Mouse (Mus musculus): Measurements from ENCODE around the gene 1110065P20Rik.

Gene 1110065P20Rik

GRCm38 (mm10) chr4:124850933-124851658, at the start of gene 1110065P20Rik:
TSS of gene 1110065P20Rik (minus strand) at chr4:124851196.
- peak; percentile 67 to 71 for DNase-seq (ENCODE audit: low spot score in 2 of 2)

GRCm38 (mm10) chr4:124899906-124900305, 48.9 kb upstream of the 1110065P20Rik start:
- DNase-seq (ENCODE audit: low spot score in 2 of 2): no peak

GRCm38 (mm10) chr4:124898428-124898827, 47.4 kb upstream of the 1110065P20Rik start:
- DNase-seq (ENCODE audit: low spot score in 2 of 2): no peak

GRCm38 (mm10) chr4:124894508-124895428, 43.8 kb upstream of the 1110065P20Rik start:
- DNase-seq (ENCODE audit: low spot score in 2 of 2): no peak

- no peak for DNase-seq (ENCODE audit: low spot score in 2 of 2)
Observed at GRCm38 (mm10) chr4:124893769-124894168, 42.8 kb upstream of the 1110065P20Rik start.

GRCm38 (mm10) chr4:124890831-124891230, 39.8 kb upstream of the 1110065P20Rik start:
- DNase-seq (ENCODE audit: low spot score in 2 of 2): no peak

GRCm38 (mm10) chr4:124889935-124890334, 38.9 kb upstream of the 1110065P20Rik start:
- no peak for DNase-seq (ENCODE audit: low spot score in 2 of 2)

- no peak for DNase-seq (ENCODE audit: low spot score in 2 of 2)
Observed at GRCm38 (mm10) chr4:124888702-124889101, 37.7 kb upstream of the 1110065P20Rik start.

- no peak for DNase-seq (ENCODE audit: low spot score in 2 of 2)
Observed at GRCm38 (mm10) chr4:124882151-124882729, 31.2 kb upstream of the 1110065P20Rik start.

GRCm38 (mm10) chr4:124881341-124881908, 30.4 kb upstream of the 1110065P20Rik start:
- DNase-seq (ENCODE audit: low spot score in 2 of 2): no peak

- no peak for DNase-seq (ENCODE audit: low spot score in 2 of 2)
Observed at GRCm38 (mm10) chr4:124880599-124880998, 29.6 kb upstream of the 1110065P20Rik start, which contains the start of gene Epha10. TSS of gene Epha10 (plus strand) at chr4:124880899.

- DNase-seq (ENCODE audit: low spot score in 2 of 2): no peak
Observed at GRCm38 (mm10) chr4:124872719-124873118, 21.7 kb upstream of the 1110065P20Rik start.

GRCm38 (mm10) chr4:124861283-124862188, 10.5 kb upstream of the 1110065P20Rik start, which contains the start of gene Maneal:
TSS of gene Maneal (minus strand) at chr4:124862171.
- DNase-seq (ENCODE audit: low spot score in 2 of 2): no peak

- DNase-seq (ENCODE audit: low spot score in 2 of 2): no peak
Observed at GRCm38 (mm10) chr4:124860446-124860845, 9.4 kb upstream of the 1110065P20Rik start.

GRCm38 (mm10) chr4:124858370-124858769, 7.4 kb upstream of the 1110065P20Rik start:
- DNase-seq (ENCODE audit: low spot score in 2 of 2): no peak

- DNase-seq (ENCODE audit: low spot score in 2 of 2): no peak
Observed at GRCm38 (mm10) chr4:124856294-124856693, 5.3 kb upstream of the 1110065P20Rik start.

- DNase-seq (ENCODE audit: low spot score in 2 of 2): peak; percentile 90 to 91
Observed at GRCm38 (mm10) chr4:124850261-124850913, 609 bp downstream of the 1110065P20Rik start, which contains the start of gene Yrdc. TSS of gene Yrdc (plus strand) at chr4:124850679.

GRCm38 (mm10) chr4:124849631-124850260, 1.2 kb downstream of the 1110065P20Rik start:
- no peak for DNase-seq (ENCODE audit: low spot score in 2 of 2)

GRCm38 (mm10) chr4:124847573-124847972, 3.4 kb downstream of the 1110065P20Rik start:
- DNase-seq (ENCODE audit: low spot score in 2 of 2): peak; percentile 64 to 72

All from spleen, postnatal 36 days (tissue).